Mouse (Mus musculus): Measurements from ENCODE around the gene Inppl1.

Gene Inppl1

GRCm38 (mm10) chr7:101847934-101848333 lies 9.9 kb upstream of the Inppl1 start:
- intact Hi-C loops (cut with DNase I), result no loop called here

- intact Hi-C loops (cut with DNase I), result no loop called here
These were observed 6.2 kb upstream of the Inppl1 start for GRCm38 (mm10) chr7:101844186-101844585.

- intact Hi-C loops (cut with DNase I), result loop anchor here (5.0 kb wide), 2 partner anchors 60 to 160 kb away; no protein-coding TSS in a partner anchor
These were observed 849 bp downstream of the Inppl1 start for GRCm38 (mm10) chr7:101837154-101837605.

- intact Hi-C loops (cut with DNase I), result loop anchor here (5.0 kb wide), 2 partner anchors 61 to 159 kb away; no protein-coding TSS in a partner anchor
These were observed 1.5 kb downstream of the Inppl1 start for GRCm38 (mm10) chr7:101836271-101837153.

GRCm38 (mm10) chr7:101835457-101836109 lies 2.4 kb downstream of the Inppl1 start:
- intact Hi-C loops (cut with DNase I), result loop anchor here (5.0 kb wide), 2 partner anchors 62 to 158 kb away; no protein-coding TSS in a partner anchor

- intact Hi-C loops (cut with DNase I), result loop anchor here (5.0 kb wide), 2 partner anchors 62 to 158 kb away; no protein-coding TSS in a partner anchor
These were observed 3.1 kb downstream of the Inppl1 start for GRCm38 (mm10) chr7:101834903-101835302.

GRCm38 (mm10) chr7:101833916-101834584 lies 4.0 kb downstream of the Inppl1 start:
- intact Hi-C loops (cut with DNase I), result no loop called here

GRCm38 (mm10) chr7:101833352-101833751 lies 4.7 kb downstream of the Inppl1 start:
- intact Hi-C loops (cut with DNase I), result no loop called here

GRCm38 (mm10) chr7:101832372-101832771 lies 5.7 kb downstream of the Inppl1 start:
- intact Hi-C loops (cut with DNase I), result no loop called here

GRCm38 (mm10) chr7:101831437-101831836 lies 6.6 kb downstream of the Inppl1 start:
- intact Hi-C loops (cut with DNase I), result no loop called here

GRCm38 (mm10) chr7:101830373-101830772 lies 7.7 kb downstream of the Inppl1 start:
- intact Hi-C loops (cut with DNase I), result no loop called here

- intact Hi-C loops (cut with DNase I), result loop anchor here (5.0 kb wide), 1 partner anchor 147 kb away; no protein-coding TSS in a partner anchor
These were observed 14.0 kb downstream of the Inppl1 start for GRCm38 (mm10) chr7:101823758-101824630.

- intact Hi-C loops (cut with DNase I), result loop anchor here (5.0 kb wide), 1 partner anchor 146 kb away; no protein-coding TSS in a partner anchor
These were observed 14.9 kb downstream of the Inppl1 start for GRCm38 (mm10) chr7:101822836-101823757.

GRCm38 (mm10) chr7:101821571-101822501 lies 16.2 kb downstream of the Inppl1 start:
- intact Hi-C loops (cut with DNase I), result loop anchor here (5.0 kb wide), 1 partner anchor 145 kb away; no protein-coding TSS in a partner anchor

GRCm38 (mm10) chr7:101820295-101821030 lies 17.6 kb downstream of the Inppl1 start:
- intact Hi-C loops (cut with DNase I), result loop anchor here (5.0 kb wide), 1 partner anchor 143 kb away; no protein-coding TSS in a partner anchor

GRCm38 (mm10) chr7:101817861-101818401 lies 20.1 kb downstream of the Inppl1 start, which contains the start of gene Phox2a:
TSS of gene Phox2a (plus strand) at chr7:101818313.
- intact Hi-C loops (cut with DNase I), result no loop called here

GRCm38 (mm10) chr7:101777053-101777452 lies 61.0 kb downstream of the Inppl1 start:
- intact Hi-C loops (cut with DNase I), result no loop called here

Measured in adrenal gland (tissue).